Mouse (Mus musculus): ENCODE measurements around the gene Crybg1. TPM values are rescaled to one million over a fixed set of nuclear protein-coding genes. Genes with fewer than 3 reads are reported as not detected.

Gene Crybg1
- polyA plus RNA-seq, 1 experiment = 14.8 TPM

DNA sequence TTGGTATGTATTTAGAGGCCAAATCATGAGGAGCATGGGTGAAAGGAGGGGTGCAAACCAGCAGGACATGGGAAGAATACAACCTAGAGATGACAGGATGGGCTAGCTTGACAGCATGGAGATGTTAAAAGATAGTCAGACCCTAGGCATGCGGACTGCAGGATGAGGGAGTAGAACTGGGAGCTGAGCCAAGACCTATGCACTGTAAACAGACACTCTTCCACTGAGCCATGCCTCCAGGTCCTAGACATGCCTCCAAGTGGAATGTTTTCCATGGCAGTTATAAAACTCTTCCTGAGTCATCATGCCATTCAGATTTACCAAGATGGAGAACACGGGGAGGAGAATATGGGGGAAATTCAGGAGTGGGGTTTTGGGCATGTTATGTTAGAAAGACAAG is 53.9 kb downstream of the Crybg1 start:
- WGBS = 43% methylated on average over 2 of the region's 2 CpGs
- TF ChIP-seq POLR2A (IDR thresholded peaks at IDR 0.05; ENCODE audit: low read depth, low read length) = no peak
- TF ChIP-seq CTCF (IDR thresholded peaks at IDR 0.05; ENCODE audit: extremely low read depth, insufficient read length, insufficient replicate concordance, low read depth, low read length) = no peak
- Histone ChIP-seq H3K4me1 (ENCODE audit: control insufficient read depth, insufficient read depth, insufficient read length, low read length) (no peaks in the 10 kb centered on the region), H3K27ac (ENCODE audit: insufficient read depth, low read depth, low read length) (no peak overlapping the region), H3K27me3 (ENCODE audit: control insufficient read depth, insufficient read depth, low read length) (no peaks in the 10 kb centered on the region), H3K4me3 (ENCODE audit: low read depth, low read length) (no peak overlapping the region), H3K36me3 (ENCODE audit: control insufficient read depth, insufficient read depth, low read length) (no peaks in the 10 kb centered on the region)

DNA sequence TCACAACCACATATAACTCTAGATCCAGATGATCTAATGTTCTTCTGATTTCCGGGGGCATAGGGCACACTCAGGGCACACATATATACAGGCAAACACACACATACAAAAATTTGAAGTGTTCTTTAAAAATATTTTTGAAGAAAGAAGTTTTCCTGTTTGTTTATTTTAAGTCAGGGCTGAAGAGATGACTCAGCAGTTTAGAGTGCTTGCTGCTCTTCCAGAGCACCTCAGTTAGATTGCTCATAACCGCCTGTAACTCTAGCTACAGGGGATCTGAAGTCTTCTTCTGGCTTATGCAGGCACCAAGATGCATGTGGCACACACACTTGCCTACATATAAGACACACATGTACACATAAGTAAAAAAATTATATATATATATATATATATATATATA is 56.9 kb downstream of the Crybg1 start:
- H3K27me3 ChIP-seq (ENCODE audit: control insufficient read depth, insufficient read depth, low read length) = no peaks in the 10 kb centered on the region
- no peaks in the 10 kb centered on the region for H3K36me3 ChIP-seq (ENCODE audit: control insufficient read depth, insufficient read depth, low read length)
- no peak overlapping the region for H3K4me3 ChIP-seq (ENCODE audit: low read depth, low read length)
- no peak for TF ChIP-seq CTCF (IDR thresholded peaks at IDR 0.05; ENCODE audit: extremely low read depth, insufficient read length, insufficient replicate concordance, low read depth, low read length)
- no peak for TF ChIP-seq POLR2A (IDR thresholded peaks at IDR 0.05; ENCODE audit: low read depth, low read length)
- WGBS = 92% methylated on average over 2 of the region's 2 CpGs
- H3K27ac ChIP-seq (ENCODE audit: insufficient read depth, low read depth, low read length) = no peak overlapping the region
- no peaks in the 10 kb centered on the region for H3K4me1 ChIP-seq (ENCODE audit: control insufficient read depth, insufficient read depth, insufficient read length, low read length)

GRCm38 (mm10) chr10:44080351-44080750 is 68.3 kb downstream of the Crybg1 start:
- 79% methylated on average over 6 of the region's 6 CpGs for WGBS
- H3K4me1 ChIP-seq (ENCODE audit: control insufficient read depth, insufficient read depth, insufficient read length, low read length) = no peaks in the 10 kb centered on the region
- no peak overlapping the region for H3K27ac ChIP-seq (ENCODE audit: insufficient read depth, low read depth, low read length)
- no peaks in the 10 kb centered on the region for H3K27me3 ChIP-seq (ENCODE audit: control insufficient read depth, insufficient read depth, low read length)
- no peak for TF ChIP-seq CTCF (IDR thresholded peaks at IDR 0.05; ENCODE audit: extremely low read depth, insufficient read length, insufficient replicate concordance, low read depth, low read length)
- TF ChIP-seq POLR2A (IDR thresholded peaks at IDR 0.05; ENCODE audit: low read depth, low read length) = no peak
- no peak overlapping the region for H3K4me3 ChIP-seq (ENCODE audit: low read depth, low read length)
- H3K36me3 ChIP-seq (ENCODE audit: control insufficient read depth, insufficient read depth, low read length) = no peaks in the 10 kb centered on the region

DNA sequence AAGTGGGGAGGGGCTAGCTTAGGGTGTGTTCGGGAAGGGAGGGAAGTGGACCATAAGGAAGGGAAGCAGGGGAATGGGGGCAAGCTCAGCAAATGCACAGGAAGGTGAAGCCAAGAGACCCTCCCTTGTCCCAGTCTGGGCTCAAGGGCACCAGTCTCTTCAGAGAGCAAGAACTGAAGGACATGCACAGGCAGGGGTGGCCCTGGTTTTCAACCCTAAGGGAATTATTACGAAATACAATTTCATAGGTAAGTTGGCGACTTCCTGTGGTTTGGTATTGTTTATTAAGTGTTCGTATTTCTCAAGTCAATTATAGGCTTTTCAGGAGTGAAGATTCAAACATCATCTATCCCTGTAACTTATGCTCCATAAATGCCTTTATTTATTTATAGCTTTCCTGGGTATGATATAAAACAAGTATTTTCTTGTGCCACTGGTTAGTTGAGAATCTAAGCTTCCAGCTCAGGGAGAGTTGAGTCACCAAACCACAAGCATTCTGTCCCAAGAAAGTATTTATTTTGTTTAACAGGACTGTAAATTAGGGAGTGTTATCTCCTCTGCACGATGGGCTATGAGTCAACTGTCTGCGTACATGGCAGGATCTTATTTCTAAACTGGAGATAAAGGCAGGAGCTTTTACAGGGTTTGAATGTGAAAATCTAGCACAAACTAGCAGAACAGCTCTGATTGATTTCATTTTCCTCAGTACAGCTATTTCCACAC is 69.7 kb downstream of the Crybg1 start:
- Histone ChIP-seq H3K4me1 (ENCODE audit: control insufficient read depth, insufficient read depth, insufficient read length, low read length) (no peaks in the 10 kb centered on the region), H3K4me3 (ENCODE audit: low read depth, low read length) (no peak overlapping the region), H3K27ac (ENCODE audit: insufficient read depth, low read depth, low read length) (no peak overlapping the region), H3K27me3 (ENCODE audit: control insufficient read depth, insufficient read depth, low read length) (no peaks in the 10 kb centered on the region), H3K36me3 (ENCODE audit: control insufficient read depth, insufficient read depth, low read length) (no peaks in the 10 kb centered on the region)
- TF ChIP-seq CTCF (IDR thresholded peaks at IDR 0.05; ENCODE audit: extremely low read depth, insufficient read length, insufficient replicate concordance, low read depth, low read length) = no peak
- TF ChIP-seq POLR2A (IDR thresholded peaks at IDR 0.05; ENCODE audit: low read depth, low read length) = no peak
- WGBS = 34% methylated on average over 6 of the region's 6 CpGs

- no peaks in the 10 kb centered on the region for H3K36me3 ChIP-seq (ENCODE audit: control insufficient read depth, insufficient read depth, low read length)
- no peaks in the 10 kb centered on the region for H3K27me3 ChIP-seq (ENCODE audit: control insufficient read depth, insufficient read depth, low read length)
- WGBS = 3% methylated on average over 4 of the region's 4 CpGs
- no peak for TF ChIP-seq POLR2A (IDR thresholded peaks at IDR 0.05; ENCODE audit: low read depth, low read length)
- peak; percentile 66; the same call in 1 of the 2 replicates for TF ChIP-seq CTCF (IDR thresholded peaks at IDR 0.05; ENCODE audit: extremely low read depth, insufficient read length, insufficient replicate concordance, low read depth, low read length)
- H3K4me1 ChIP-seq (ENCODE audit: control insufficient read depth, insufficient read depth, insufficient read length, low read length) = peaks cover 9% of the 10 kb centered on the region; the same call in 1 of the 2 replicates
- no peak overlapping the region for H3K4me3 ChIP-seq (ENCODE audit: low read depth, low read length)
- H3K27ac ChIP-seq (ENCODE audit: insufficient read depth, low read depth, low read length) = no peak overlapping the region
Observed at GRCm38 (mm10) chr10:44071095-44071494, 77.6 kb downstream of the Crybg1 start.

GRCm38 (mm10) chr10:44069131-44069530 is 79.5 kb downstream of the Crybg1 start:
- TF ChIP-seq POLR2A (IDR thresholded peaks at IDR 0.05; ENCODE audit: low read depth, low read length) (no peak), CTCF (IDR thresholded peaks at IDR 0.05; ENCODE audit: extremely low read depth, insufficient read length, insufficient replicate concordance, low read depth, low read length) (no peak)
- Histone ChIP-seq H3K4me1 (ENCODE audit: control insufficient read depth, insufficient read depth, insufficient read length, low read length) (peaks cover 9% of the 10 kb centered on the region; the same call in 1 of the 2 replicates), H3K27ac (ENCODE audit: insufficient read depth, low read depth, low read length) (peak overlapping the region; percentile 17; the same call in 1 of the 2 replicates), H3K36me3 (ENCODE audit: control insufficient read depth, insufficient read depth, low read length) (no peaks in the 10 kb centered on the region), H3K27me3 (ENCODE audit: control insufficient read depth, insufficient read depth, low read length) (no peaks in the 10 kb centered on the region), H3K4me3 (ENCODE audit: low read depth, low read length) (no peak overlapping the region)
- 31% methylated on average over 7 of the region's 7 CpGs for WGBS

DNA sequence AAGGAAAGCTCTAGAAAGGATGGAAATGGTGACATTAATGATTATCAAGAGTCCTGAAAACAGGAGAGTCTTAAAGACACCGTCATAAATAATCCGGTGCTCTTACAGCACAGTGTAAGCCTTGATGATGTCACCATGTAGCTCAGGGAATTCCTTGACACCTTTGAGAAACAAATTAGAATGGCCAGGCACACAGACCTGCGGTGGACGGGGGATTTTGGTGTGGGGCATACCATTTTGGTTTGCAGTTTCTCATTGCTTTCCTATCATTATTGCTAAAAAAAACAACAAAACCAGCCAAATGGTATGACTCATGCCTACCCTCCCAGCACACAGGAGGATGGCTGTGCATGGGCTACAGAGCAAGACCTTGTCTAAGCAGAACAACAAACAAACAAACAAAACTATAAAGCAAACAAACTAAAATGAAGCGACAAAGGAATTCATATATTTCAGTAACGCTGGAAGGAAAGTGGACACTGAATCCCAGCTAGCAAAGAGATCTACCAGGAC is 82.7 kb downstream of the Crybg1 start:
- TF ChIP-seq POLR2A (IDR thresholded peaks at IDR 0.05; ENCODE audit: low read depth, low read length) (no peak), CTCF (IDR thresholded peaks at IDR 0.05; ENCODE audit: extremely low read depth, insufficient read length, insufficient replicate concordance, low read depth, low read length) (no peak)
- Histone ChIP-seq H3K4me1 (ENCODE audit: control insufficient read depth, insufficient read depth, insufficient read length, low read length) (peaks cover 8% of the 10 kb centered on the region; the same call in 1 of the 2 replicates), H3K36me3 (ENCODE audit: control insufficient read depth, insufficient read depth, low read length) (no peaks in the 10 kb centered on the region), H3K27me3 (ENCODE audit: control insufficient read depth, insufficient read depth, low read length) (no peaks in the 10 kb centered on the region), H3K4me3 (ENCODE audit: low read depth, low read length) (no peak overlapping the region), H3K27ac (ENCODE audit: insufficient read depth, low read depth, low read length) (no peak overlapping the region)
- WGBS = 82% methylated on average over 6 of the region's 6 CpGs

All from small intestine, adult 2 months (tissue).